8 mouse cellular contexts compared by ENCODE assay signal in genomic region chr8:119604996-119605395, GRCm38 (mm10). TPM values are rescaled to one million over a fixed set of nuclear protein-coding genes. Genes with fewer than 3 reads are reported as not detected.
DNase-seq lines count a peak whose midpoint lies in the region; ATAC-seq lines count a peak whose summit lies in the region.

Taf1c (minus strand) TSS chr8:119605222.

- H3K4me3 ChIP-seq in hindbrain, embryonic 15.5 days: peak within 1 kb of the TSS; percentile 65

- H3K9me3 ChIP-seq in hindbrain, embryonic 15.5 days: no peaks in the 10 kb centered on the region

- DNase-seq in T-cell, adult 2 months (ENCODE audit: low spot score): peak; percentile 93
- peak; percentile 94 to 96 for DNase-seq in cerebellum, postnatal 36 days
- peak; percentile 89 to 93 for DNase-seq in frontal cortex, postnatal 36 days (ENCODE audit: low spot score in 2 of 2)
- DNase-seq in left cerebral cortex, adult 11 months (ENCODE audit: low spot score): peak; percentile 86
- peak; percentile 91 to 94 for DNase-seq in lung, postnatal 4 days
- DNase-seq in retina, postnatal 7 days (ENCODE audit: low read depth, low spot score): peak; percentile 91
- peak; percentile 79 for DNase-seq in urinary bladder, adult 2 months (ENCODE audit: low spot score)

- no peaks in the 10 kb centered on the region for H3K27me3 ChIP-seq in hindbrain, embryonic 15.5 days

- H3K4me1 ChIP-seq in hindbrain, embryonic 15.5 days (replicated peaks): peaks cover 14% of the 10 kb centered on the region

- peak within 1 kb of the TSS; percentile 37 for H3K27ac ChIP-seq in hindbrain, embryonic 15.5 days (replicated peaks)

- H3K36me3 ChIP-seq in hindbrain, embryonic 15.5 days: peaks cover 13% of the 10 kb centered on the region

- H3K9ac ChIP-seq in hindbrain, embryonic 15.5 days: peak within 1 kb of the TSS; percentile 69

- H3K4me2 ChIP-seq in hindbrain, embryonic 15.5 days: peak within 1 kb of the TSS; percentile 88

- WGBS in hindbrain, embryonic 15.5 days: under 1% methylated on average over 23 of the region's 23 CpGs

- peak; percentile 83 for ATAC-seq in hindbrain, embryonic 15.5 days (ENCODE audit: low FRiP score, low read depth)

RNA-seq across cellular contexts. Expression of gene Taf1c, which starts in this region (rescaled TPM):
- polyA plus RNA-seq in hindbrain, embryonic 15.5 days (2015; fragmentation: Nextera tagmentation; extraction: Ambion mirVana): 14.1 and 14.7 TPM in 2 replicates
- 11.1 and 14.5 TPM in 2 replicates for polyA plus RNA-seq in urinary bladder, adult 2 months (2012; rRNA removed)

Comparison
In these comparisons a context has a peak if more than half of its experiments do, and no peak if none do; other contexts are left out.
1. Peak in every context shown above with its lines: DNase-seq, ATAC-seq, H3K4me3 ChIP-seq and H3K27ac ChIP-seq.